Mouse (Mus musculus) cerebellum, adult 8-10 months (tissue): ENCODE results near the gene Yeats2.

Experiments used
- DNase-seq: peaks from one replicate; pipeline ENCODE4 v3.0.0; 2022

Gene Yeats2

DNA sequence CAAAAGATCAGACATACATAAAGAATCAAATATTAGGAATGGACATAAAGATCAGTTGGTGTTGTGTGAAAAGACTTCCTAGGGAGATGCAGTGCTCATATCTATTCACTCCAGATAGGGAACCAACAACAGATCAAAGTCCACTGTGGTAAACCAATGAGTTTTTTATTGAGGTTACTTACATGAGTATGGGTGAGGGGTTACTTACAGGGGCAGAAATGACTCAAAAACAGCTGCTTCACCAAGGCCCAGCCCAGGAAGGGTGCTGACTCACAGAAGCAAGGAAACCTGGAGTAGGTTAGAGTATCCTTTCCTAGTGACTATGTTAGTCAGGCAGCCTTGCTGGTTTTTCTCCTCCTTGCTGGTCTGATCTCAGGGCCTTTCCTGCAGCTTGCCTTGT lies 51.2 kb downstream of the Yeats2 start:
- no peak for DNase-seq

DNA sequence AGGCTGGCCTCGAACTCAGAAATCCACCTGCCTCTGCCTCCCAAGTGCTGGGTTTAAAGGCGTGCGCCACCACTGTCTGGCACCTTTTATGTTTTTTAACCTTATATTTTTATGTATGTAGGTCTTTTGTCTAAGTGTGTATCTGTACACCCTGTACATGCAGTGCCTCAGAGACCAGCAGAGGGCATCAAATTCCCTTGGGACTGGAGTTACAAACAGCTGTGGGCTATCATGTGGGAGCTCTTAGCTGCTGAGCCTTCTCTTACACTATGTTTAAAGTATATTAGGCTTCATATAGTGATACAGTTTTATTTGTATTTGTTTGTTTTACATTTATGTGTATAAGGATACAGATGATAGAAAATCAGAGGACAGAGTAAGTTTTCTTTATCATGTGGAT lies 54.7 kb downstream of the Yeats2 start:
- DNase-seq, result no peak

DNA sequence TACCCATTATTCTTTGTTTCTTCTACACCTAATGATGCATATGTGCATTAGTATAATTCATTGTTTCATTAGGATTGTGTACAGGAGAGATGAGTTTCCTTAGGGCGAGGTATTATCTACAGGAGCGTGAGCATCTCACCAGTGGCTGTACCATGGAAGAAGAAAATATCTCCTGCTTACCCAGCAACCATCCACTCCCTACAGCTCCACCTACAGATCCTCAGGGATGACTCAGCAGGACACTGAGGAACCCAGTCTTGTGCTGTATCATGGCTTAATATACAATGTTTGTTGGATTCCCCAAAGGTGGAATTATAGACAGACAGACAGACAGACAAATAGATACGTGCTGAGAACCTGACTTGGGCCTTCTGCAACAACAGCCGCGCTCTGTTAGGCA lies 56.1 kb downstream of the Yeats2 start:
- no peak for DNase-seq

DNA sequence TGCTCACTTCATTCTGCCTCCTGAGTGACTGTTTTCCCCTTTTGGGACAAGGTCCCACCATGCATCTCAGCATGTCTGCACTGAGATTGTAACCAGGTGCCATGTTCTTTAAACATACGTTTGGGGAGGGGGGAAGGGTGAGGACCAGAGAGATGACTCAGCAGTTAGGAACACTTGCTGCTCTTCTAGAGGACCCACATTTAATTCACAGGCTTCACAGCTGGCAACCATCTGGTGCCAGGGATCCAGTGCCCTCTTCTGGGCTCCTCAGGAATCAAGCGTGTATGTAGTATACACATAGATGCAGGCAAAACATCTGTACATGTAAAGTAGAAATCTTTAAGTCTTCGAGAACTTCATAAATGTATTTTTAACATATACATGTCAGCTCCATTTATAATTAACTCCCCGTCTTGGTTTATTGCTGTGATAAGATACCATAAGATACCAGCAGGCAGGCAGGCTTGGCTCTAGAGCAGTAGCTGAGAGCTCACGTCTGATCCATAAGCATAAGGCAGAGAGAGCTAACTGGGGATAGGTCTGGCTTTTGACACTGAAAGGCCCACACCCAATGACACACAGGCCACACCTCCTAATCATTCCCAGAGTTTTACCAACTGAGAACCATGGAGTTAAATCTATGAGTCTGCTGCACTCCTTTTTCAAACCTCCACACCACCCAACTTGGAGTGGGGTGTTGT lies 58.8 kb downstream of the Yeats2 start:
- DNase-seq, result no peak

DNA sequence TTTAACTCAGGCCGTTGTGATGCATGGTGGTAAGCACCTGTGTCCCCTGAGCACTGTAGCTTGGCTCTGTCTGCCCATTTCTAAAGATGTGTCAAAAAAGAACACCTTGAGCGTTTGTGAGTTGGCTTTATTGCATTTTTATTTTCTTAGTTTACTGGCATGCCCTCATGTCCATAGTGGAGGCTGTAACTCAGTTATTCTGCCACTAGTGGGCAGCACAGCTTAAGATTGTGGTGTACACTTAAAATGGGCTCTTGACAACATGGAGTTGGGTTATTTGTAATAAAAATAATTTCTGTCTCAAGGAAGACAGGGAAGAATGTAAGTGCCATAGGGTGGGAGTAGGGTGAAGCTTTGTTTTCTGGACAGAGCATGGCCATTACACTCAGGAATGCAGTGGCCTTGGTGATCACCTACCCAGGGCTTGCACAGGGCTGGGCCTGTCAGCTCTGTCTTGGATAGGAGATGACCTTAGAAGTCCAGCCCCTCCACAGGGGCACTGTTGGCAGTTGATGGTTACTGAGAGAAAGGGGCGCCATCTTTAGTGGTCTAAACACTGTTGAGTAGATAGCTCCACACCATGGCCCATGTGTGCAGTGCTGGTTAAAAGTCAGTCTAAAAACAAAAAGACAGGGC lies 72.8 kb downstream of the Yeats2 start:
- DNase-seq, result peak; percentile 49

DNA sequence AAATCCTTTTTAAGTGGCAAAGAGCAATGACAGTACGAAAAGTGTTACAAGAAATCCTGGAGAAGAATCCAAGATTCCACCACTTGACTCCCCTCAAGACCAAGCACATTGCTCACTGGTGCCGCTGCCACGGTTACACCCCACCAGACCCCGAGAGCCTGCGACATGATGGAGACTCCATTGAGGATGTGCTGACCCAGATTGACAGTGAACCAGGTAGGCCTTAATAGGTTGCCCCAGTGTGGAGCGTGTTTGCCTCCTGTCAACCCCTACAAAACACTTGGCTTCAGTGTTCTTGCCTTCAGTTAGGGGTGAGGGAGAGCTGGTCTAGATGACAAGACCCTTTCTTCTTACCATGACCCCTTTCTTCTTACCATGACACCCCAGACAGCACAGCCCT lies 81.9 kb downstream of the Yeats2 start:
- no peak for DNase-seq

DNA sequence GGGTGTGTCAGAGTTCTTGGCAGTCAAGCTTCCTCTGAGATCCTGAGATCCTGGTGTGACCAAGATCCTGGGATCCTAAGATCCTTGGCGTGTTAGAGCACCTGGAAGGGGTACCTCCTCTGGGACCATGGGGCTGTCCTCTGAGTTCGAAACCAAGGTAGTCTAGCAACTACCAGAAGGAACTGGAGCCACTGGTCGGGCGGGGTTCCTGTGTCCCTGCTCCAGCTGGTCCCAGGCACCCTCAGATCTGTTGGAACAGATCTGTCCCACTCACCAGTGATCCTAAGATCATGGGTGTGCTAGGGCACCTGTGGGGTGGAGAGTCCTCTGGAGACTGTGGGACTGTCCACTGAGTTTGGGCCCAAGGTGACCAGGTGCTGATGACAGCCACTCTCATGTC lies 85.8 kb downstream of the Yeats2 start:
- no peak for DNase-seq

DNA sequence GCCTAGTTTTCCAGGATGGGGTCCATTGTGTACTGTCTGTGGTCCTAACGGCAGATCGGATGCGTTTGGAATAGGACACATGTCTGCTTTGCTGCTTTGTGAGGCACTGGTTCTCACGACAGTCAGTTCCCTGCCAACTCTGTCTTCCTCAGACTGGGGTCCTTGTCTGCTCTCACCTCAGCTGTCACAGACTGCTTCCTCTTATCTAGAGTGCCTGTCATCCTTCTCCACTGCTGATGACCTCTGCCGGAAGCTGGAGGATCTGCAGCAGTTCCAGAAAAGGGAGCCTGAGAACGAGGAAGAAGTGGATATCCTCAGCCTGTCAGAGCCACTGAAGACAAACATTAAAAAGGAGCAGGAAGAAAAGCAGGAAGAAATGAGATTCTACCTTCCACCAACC lies 86.6 kb downstream of the Yeats2 start:
- no peak for DNase-seq

DNA sequence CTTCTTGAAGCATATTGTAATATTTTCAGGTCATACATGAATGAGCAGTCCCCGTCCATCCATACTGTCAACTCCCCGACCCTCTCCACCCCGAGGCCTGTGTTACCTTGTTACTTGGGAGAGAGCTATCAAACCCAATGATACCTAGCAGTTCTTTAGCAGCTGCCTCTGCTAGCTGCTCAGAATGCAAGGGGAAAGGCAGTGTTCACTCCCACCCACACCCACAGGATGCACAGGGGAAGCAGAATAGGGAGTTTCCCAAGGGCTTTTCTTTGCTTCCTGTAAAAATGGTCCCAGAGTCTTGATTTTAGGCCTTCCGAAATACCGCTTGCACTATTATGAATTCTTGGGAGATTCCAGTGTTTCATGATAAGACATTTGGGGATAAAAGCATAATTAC lies 87.3 kb downstream of the Yeats2 start:
- no peak for DNase-seq

DNA sequence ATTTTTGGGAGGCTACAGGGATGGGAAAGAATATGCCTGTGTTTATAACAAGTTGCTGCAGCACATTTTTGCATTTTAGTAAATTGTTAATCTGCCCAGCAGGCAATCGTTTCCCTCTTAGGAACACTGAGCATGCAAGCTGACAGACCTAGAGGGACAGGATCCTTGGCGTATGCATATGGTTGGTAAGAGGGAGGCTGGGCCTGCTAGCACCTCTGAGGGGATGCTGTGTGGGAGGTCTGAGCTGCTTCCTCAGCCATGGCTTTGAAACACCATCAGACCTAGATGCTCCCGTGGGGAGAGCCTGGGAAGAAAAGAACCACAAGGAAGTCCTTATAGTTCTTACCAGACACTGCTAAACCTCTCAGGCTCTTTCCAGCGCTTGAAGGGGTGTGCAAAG lies 93.5 kb downstream of the Yeats2 start:
- no peak for DNase-seq

DNA sequence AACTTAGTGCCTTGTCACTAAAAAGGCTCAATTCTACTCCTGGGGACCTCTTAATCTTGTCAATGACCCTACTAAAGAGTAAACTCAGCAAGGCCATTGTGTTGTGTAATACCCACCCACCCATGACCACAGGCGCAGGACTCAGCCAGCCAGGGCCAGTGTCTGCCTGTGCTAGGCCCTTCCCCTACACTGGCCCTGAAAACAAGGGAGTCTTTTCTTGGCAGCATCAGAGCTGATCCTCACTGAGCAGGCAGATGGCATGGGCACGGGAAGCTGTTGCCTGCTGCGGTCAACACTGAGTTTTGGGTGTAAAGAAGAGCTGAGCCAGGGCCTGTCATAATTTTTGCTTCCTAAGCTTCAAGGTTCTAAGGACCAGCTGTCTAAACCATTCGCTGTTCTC lies 96.6 kb downstream of the Yeats2 start:
- DNase-seq, result peak; percentile 46

DNA sequence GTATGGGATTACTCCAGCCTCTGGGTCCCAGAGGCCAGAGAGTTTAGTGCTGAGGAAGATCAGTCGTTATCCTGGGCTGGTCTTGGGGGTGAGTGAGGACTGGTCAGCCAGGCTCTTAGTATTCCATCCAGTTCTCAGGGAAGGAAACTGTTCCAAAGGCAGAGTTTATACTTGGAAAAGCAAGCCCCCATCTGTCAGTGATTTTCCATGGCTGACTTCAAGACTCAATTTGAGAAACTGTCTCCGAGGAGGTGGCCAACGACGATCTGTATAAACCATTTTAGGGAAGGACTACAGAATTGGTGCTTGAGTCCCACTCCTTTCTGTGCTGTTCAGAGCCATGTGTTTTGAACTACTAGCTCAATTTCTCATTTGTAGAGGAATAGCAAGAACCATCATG lies 97.8 kb downstream of the Yeats2 start:
- DNase-seq, result no peak

DNA sequence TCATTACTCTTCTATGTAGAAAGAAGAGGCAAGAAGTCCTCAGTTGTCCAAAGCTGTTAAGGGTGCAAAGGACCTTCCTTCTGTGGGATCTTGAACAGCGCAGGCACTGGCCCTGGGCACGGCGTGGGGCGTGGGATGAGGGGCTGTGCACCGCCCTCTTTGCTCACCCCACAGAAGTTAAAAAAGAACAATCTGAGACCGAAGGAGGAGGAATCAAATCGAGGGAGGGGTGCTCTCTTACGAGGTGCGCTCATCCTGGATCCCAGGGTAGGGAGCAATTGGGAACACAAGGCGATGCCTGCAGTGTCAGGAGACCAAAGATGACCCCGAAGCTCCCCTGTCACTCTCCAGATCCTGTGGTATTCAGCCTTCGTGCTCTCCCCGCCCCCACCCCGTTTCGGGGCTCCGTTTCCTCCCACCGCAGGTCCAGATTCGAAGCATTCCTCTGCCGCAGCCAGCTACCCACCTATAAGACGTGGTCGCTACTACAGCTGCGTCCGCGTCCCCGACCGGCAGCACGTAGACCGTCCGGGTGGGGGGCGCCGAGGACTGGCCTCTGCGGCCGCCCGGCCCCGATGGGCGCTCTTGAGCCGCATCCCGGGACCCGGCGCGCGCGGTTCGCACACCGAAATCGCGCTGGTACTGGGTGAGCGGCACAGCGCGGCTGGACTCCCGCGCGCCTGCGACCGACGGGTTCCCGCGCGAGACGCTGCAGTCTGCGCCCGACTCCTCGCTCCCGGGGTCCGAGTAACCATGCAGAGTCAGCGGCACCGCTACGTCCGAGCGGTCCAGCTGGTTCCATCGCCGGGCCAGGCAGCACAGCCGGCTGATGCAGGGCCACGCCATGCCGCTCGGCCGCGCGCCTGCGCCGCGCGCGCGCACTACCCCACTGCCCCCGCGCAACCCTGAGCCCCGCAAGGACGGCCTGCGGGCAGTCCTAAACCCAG lies 99.9 kb downstream of the Yeats2 start, which contains the start of gene Map6d1:
Gene Map6d1 (minus strand): TSS at position 891 of the 947 bp plus-strand sequence.
- DNase-seq, result peak; percentile 80

DNA sequence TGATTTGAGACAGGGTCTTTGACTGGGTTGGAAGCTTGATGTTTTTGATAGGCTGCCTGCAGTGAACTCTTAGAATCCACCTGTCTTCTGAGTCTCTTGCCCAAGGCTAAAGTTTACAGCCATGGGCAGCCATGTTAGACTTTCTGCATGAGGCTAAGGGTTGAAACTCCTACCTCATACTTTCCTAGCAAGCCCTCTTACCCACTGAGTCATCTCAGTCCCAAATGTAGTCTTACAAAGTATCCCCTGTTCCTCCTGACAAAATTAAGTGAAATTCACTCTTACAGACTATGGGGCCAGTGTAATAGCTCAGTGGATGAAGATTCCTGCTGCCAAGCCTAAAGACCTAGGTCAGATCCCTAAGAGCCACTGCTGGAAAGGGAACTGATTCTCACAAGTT lies 106.2 kb downstream of the Yeats2 start:
- DNase-seq, result no peak

DNA sequence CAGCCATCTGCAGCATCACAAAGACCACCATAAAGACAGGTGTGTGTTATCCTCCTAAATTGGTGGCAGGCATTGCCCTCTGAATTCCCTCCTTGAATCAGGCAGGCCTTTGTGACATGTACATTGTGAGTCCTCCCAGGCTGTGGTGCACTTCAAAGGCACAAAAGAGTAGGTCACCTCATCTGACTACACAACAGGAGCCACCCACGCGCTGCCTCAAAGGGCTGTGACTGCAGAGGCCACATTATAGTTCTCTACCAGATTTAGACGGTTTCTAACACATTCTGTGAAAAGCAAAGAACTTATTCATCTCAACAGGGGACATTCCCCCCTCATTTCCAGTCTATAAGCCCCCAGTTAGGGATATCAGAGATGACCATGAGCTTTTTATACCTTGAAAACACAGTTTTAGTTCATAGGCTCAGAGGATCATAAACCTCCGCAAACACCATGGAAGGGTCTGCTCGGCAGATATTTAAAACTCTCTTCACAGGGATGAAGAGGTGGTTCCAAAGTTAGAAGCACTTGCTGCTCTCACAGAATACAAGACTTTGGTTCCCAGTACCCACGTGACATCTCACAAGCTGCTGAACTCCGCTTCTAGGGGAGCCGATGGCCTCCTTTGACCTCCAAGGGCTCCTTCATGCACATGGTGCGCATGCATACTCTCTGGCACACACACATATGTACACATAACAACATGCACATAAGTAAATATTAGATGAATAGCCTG lies 107.7 kb downstream of the Yeats2 start:
- no peak for DNase-seq

DNA sequence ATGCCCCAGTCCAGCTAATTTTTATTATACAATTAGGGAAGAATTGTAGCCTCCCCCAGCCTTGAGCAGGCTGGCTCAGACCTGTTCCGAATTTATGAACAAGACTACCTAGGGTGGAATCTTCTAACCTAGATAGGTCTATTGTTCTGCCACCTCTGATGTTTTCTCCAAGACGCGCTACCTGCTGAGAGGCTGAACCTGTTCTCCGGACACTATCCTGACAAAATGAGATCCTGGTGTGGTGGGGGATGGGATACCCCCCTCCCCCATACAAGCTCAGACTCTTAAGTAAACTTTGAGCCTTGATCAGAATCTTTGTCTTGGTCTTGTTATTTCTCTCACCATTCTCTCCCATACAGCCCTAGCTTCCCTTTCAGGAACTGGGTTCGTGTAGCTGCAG lies 117.1 kb downstream of the Yeats2 start:
- no peak for DNase-seq

DNA sequence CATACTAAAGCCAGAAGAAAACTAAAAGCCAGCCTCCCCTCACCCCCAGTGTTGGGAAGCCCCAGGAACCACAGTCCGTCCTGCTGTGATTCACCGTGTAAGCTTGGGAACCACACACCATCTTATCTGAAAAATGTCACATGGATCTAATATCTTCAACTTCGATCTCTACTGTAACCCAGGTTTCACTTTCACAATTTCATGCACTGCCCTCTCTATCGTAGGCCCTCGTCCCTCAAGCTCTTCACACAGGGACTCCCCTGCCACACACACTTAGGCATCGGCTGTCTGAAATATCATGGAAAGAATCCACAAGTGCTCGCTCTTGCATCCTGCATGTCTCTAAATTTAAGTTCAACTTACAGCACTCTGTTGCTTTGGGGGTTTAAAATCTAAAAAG lies 124.2 kb downstream of the Yeats2 start:
- no peak for DNase-seq

DNA sequence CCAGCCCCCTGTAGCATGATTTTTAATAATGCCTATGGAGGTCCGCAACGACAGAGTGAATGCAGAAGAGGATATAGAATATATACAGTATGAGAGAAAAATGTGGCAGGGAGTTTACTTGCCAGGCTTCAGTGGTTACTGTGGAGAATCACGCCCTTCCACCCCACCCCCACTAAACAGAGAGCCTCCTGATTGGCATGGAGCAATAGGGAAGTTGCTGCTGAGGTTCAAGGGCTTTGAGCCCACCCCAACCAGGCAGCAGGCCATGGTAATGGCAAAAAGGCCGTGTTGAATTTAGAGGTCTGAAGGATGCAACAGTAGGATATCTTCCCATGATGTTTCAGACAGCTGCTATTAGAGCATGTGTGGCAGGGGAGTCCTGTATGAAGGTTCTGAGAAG lies 130.5 kb downstream of the Yeats2 start:
- no peak for DNase-seq

DNA sequence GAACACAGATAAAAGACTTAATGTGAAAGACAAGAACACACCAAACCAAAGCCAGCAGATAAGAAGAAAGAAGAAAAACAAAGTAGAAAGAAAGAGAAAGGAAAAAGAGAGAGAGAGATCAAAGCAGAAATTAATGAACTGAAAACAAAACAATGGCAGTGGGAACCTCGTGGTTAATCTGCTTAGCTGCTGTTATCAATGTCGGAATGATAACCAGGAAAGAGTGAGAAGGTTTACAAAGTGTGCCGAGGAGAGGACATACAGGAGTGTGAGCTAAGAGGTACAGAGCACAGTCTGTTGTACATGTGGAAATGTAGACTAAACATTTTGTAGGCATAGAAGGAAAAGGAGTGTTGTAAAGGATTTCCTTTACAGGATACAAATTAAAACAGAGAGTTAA lies 132.1 kb downstream of the Yeats2 start:
- DNase-seq, result no peak

DNA sequence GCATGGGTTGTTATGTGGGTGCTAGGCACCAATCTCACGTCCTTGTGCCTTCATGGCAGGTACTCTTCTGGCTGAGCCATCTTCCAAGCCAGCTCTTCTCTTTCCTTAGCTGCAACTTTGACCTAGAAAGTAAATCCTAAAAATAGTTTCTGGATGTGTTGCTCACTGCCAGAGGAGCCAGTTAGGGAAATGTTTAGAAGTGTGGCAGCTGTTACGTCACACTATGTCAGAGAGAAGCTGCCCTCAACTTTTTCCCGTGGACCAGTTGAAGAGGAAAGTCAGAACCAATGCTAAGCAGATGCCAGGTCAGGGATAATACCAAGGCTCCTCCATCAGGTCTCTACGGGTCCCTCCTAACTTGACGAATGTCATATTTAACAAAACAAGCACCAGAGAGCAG lies 138.5 kb downstream of the Yeats2 start:
- DNase-seq, result no peak

DNA sequence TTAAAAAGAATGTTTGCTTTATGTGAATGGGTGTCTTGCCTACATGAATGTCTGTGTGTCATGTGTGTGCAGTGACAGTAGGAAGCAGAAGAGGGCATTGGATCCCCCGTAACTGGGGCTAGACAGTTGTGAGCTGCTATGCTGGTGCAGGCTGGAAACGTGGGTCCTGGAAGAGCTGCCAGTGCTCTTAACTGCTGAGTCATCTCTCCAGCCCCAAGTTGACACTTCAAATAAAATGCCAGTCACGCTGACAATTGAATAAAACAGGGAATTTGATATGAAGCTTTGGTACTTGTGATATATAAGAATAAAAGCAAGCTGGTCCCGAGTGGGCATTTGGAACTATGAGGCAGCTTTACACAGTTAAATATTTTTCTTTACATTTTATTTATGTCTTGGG lies 139.4 kb downstream of the Yeats2 start:
- DNase-seq, result no peak
